Mouse (Mus musculus) mouse embryonic stem cell (cell line): Measurements from ENCODE around the gene Zmynd10.

Experiments used
- in situ Hi-C, 2 experiments: fragments of 300-500 bp; cut with MboI; formaldehyde crosslinking; loops; 1 replicate in 1 of 2; 3 replicates in 1 of 2; pipeline ENCODE4 v1.14.3; 2019 to 2020; ENCODE audit warnings: low sequenced_read_pairs in 2 of 2, low pct_unique_long_range_greater_than_20kb in 1 of 2, mixed read lengths in 1 of 2; ENCODE audit not compliant: unreplicated experiment in 1 of 2

The Zmynd10 gene

DNA sequence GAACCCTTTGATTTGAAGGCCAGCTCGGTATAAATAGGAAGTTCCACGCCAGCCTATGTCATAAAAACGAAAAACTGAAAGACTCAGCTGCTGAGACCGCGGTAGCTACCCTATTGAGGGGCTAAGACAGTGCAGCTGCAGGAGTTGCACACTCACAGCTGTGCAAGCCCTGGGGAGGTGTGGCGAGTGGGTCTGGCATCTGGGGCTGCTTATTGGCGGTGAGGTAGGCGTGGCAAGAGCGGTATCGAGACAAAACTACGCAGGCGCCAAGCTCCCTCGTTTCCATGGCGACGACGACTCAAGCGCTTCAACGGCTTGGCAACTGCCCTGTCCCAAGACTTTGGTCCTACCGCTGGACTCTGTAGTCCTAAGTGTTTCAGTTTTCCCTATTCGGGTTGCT, at the start of gene Zmynd10:
Zmynd10 (plus strand) TSS at position 273 of the 400 bp plus-strand sequence.
- in situ Hi-C loops: no loop called here

DNA sequence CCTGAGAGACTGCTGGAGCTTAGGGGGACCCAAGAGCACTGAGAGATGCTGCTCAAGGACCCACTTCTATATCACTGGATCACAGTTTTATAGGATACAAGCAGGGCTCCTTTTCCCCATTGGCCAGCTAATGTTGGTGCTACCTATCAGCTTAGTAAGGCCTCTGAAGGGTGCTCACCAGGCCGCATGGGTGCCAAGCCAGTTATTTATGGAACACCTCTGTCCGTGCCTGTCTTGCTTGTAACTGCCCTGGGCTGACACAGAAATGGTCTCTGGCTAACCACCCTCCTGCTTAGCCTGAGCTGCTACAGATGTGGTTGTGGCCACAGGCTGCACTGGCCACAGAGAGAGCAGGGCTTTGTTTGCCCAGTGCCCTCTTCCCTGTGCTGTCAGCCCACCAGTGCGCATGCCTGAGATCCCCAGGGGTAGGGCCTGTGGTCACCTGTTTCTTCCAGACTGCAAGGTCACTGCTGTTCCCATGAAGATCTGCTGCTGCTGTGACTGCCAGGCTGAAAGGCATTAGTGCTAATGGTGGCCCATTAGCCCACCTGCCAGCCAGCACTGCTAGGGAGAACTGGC, 46.3 kb upstream of the Zmynd10 start:
- in situ Hi-C loops: no loop called here

DNA sequence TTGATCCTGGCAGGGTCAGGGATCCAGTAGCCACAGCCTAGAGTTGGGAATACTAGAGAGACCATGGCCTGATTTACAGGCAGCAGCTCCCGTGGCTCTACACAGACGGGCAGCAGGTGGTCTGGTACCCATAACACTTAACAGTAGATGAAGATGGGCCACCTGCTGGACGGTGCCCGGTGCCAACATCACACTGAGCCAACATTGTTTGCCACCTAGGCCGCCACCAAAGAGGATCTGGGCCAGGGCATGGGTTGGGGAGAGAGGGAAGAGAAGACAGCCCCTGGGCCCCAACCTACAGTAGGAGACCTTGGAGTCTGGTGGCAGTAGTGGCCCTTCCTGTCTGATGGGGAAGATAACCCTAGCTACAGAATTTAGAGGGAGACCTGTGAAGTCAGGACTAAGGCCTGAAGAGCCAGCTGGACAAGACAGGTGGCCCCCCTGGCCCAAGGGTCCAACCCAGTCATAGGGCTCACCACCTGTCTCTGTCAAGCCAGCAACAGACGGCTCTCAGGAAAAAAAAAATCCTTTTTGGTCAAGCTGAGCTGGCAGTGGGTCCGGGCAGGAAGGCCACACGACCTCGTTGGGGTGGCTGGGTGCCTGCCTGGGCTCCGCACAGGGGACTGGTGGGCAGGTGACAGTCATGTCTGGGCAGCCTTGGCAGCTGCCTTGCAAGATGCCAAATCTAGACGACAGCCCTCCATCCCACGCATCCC, 44.8 kb upstream of the Zmynd10 start:
- in situ Hi-C loops: no loop called here

DNA sequence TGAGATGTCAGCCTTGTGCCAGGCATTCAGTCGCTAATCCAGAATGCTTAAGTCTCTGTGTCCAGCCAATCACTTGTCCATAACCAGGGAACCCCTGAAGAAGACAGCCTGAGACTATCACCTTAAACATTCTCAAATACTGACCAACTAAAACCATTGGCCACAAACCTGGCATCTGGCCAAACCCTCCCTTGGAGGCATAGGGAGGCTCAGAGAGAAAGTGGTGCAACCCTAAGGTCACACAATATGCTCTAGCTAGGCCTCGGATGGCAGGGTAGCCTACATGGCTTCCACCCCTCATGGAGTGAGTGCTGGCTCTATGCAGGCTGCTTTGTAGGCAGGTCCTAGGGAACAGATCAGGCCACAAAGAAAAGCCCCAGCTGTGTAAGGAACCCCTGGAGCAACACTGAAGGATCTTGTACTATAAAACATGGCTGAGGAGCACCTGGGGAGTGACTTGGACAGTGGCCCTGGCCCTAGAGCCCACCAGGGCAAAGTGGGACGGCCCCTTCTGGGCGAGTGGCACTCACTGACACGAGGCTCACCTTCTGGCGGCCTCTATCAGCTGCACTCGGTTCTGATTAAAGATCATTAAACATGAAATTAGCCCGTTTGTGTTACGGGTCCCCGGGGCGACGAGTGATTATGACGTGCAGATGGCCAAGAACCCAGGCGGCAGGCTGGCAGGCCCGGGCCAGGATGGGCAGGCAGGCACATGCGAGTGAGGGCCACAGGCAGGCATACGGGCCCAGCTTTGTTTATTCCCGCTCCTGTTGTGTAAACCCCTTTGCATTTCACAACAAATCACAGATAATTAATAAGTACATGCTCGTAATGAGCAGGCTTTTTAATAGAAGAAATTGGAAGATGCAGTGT, 42.2 kb upstream of the Zmynd10 start:
- in situ Hi-C loops: no loop called here

DNA sequence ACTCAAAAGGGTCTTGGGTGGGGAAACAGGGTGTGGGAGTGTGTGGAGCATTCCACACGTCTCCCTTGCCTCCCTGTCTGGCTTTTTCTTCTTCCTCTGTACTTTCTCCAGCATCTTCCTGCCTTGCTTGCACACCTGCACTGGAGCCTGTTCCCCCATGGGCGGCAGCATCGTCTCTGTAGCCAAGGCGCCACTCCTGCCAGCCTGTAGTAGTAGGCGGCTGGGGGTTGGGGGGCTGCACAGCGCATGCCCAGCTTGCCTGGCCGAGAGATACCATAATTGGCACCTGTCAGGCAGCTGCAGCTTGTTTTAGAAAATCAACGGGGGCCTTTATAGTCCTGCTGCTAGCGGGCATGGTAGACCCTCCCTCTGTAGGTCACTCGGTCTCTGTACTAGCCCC, 38.8 kb upstream of the Zmynd10 start:
- in situ Hi-C loops: no loop called here

GRCm38 (mm10) chr9:107510384-107511100, 36.6 kb upstream of the Zmynd10 start:
- in situ Hi-C loops: loop anchor here (5.0 kb wide), 2 partner anchors 138 to 153 kb away; no protein-coding TSS in a partner anchor

DNA sequence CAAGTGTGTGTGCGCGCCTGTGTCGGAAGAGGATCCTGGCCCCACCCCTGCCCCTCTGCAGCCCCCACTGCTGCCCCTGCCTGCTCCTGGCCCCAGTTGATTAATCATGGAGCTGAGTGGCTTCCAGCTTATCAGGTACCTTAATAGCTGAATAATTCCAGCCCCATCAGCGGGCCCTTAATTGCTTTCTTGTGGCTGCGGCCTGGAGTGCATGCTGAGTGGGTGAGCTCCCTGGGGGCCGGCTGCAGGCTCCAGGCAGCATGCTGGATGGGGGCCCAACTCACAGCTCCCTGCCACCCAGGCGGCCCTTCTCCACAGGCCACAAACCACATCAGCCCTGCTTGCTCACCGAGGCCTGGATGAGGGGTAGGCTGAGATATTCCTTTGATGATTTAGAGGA, 35.7 kb upstream of the Zmynd10 start:
- in situ Hi-C loops: loop anchor here (5.0 kb wide), 2 partner anchors 139 to 154 kb away; no protein-coding TSS in a partner anchor

GRCm38 (mm10) chr9:107512326-107512725, 34.8 kb upstream of the Zmynd10 start:
- in situ Hi-C loops: loop anchor here (5.0 kb wide), 2 partner anchors 140 to 155 kb away; no protein-coding TSS in a partner anchor

DNA sequence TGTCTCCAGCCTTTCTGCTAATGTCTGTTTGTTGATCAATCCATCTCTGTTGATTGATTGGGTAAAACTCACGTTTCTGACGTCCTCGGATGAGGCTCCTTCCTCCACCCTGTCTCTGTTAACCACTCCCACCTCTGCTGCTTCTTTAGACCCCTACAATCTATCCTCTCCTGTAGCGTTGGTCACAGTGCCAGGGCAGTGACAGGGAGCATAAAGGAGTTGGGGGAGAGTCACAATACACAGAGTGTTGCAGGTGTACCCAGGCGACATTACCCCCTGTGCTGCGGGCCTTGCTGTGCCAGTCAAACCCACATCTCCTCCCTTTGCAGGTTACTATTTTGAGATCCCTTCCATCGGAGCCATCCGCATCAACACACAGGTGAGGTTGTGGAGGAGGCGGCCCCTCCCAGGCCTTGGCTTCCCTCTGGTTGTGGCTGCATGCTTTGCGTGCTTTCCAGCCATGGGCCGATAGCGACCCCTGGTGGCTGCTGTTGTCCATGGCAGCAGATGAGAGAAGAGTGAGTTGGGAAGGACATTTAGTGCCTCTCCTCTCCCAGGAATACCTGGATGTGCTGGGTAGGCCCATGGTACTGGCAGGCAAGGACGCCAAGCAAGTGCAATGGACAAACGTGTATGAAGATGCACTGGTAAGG, 32.7 kb upstream of the Zmynd10 start:
- in situ Hi-C loops: loop anchor here (5.0 kb wide), 2 partner anchors 142 to 157 kb away; no protein-coding TSS in a partner anchor

DNA sequence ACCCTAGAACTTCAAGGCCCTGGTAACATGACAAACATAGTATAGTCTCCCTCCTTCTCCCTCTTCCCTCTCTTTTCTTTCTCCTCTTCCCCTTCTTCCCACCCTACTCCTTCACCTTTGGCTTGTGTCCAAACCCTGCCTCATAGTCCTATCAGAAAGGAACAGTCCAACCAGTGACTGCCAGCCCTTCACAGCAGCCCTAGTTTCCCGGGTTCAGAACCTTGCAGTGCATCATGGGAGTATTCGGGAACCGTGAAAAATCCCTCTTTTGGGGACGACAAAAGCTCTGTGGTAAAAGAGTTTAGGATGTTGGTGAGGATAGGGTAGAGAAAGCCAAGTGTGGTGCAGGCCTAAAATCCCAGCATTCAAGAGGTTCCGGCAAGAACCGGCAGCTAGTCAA, 26.8 kb upstream of the Zmynd10 start:
- in situ Hi-C loops: no loop called here

DNA sequence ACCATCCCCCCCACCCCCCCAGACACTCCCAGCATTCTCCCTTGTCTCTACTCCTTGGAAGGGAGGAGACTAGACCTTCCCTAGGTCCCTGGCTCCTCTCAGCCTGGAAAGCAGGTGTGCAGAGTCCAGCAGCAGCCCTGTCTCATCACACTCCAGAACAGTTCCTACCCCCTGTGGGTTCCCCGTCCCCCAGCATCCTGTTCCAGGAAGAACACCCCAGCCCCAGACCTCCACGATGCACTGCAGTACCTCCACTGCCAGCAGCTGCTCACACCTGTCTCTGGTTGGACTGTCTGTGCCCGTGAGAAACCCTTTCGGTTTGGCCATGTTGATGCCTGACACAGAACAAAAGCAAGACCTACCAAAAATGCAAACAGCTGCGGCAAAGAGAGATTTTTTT, 25.9 kb upstream of the Zmynd10 start:
- in situ Hi-C loops: no loop called here

- in situ Hi-C loops: no loop called here
Measured at GRCm38 (mm10) chr9:107521711-107522399, 25.2 kb upstream of the Zmynd10 start.

DNA sequence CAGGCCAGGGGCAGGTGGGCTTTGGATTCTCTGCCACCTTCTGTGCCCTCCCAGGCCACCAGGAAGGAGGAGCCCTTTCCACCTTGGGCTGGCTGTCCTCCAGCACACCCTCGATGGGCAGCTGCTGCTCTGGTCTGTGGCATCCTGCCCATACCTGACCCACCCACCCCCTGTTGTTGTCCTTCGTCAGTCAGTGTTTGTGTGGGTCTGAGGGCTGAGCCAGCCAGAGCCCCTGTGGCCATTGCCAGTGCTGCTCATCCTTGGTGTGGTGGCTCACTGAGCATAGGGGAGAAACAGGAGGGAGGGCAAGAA, 24.7 kb upstream of the Zmynd10 start:
- in situ Hi-C loops: no loop called here

DNA sequence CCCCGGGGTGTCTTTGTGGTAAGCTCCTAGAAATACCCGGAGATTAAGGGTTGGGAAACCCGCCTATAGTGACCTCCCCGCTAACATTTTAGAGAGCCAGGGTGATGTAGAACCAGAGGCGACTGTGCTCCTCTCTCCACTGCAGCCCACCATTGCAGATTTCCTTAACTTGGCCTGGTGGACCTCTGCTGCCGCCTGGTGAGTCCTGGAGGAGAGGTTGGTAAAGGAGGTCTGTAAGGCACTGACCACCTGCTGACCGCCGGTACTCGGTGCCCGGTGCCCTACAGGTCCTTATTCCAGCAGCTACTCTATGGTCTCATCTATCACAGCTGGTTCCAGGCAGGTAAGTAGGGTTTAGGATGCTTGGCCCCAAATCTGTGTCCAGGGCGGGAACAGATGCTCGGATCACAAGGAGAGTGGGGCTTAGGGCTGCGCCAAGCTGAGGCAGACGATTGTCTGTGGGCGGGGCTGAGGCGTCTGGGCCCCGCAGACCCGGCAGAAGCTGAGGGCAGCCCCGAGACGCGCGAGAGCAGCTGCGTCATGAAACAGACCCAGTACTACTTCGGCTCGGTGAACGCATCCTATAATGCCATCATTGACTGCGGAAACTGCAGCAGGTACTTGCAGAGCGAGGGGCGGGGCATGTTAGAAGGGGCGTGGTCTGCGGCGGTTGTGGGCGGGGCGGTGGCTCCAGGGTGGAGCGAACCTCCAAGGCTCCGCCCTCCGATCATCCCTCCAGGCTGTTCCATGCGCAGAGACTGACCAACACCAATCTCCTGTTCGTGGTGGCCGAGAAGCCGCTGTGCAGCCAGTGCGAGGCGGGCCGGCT, 20.7 kb upstream of the Zmynd10 start:
- in situ Hi-C loops: no loop called here

DNA sequence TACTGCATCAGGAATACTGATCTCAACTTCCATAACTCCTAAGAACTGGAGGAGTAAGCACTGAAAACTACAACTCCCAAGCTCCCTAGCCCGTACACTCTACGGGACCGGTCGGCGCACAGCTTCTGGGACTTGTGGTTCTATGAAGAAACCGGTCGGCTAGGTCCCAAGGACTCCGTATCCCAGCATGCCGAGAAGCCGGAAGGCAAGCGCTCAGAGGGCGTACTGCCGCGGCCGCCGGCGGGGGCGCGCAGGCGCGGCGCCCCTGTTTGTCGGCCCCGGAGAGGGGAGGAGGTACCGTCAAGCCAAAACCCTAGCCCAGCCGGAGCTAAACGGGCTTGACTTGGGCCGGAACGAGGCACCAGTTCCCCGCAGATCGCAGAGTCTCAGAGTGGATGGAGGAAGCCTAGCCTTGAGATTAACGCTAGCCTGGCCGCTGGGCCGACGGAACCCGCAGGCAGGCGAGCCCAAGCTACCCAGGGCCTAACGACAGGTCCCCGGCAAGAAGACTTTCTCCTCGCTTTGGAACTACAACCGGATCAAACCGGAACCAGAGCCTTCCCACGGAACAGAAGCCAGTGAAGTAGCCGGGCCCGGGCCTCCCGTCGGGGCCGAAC, 13.2 kb upstream of the Zmynd10 start, which contains the start of gene Tmem115:
Tmem115 (plus strand) TSS at position 155 of the 617 bp plus-strand sequence.
- in situ Hi-C loops: no loop called here

GRCm38 (mm10) chr9:107534408-107535202, 12.5 kb upstream of the Zmynd10 start:
- in situ Hi-C loops: no loop called here
